Mouse (Mus musculus) macrophage (primary cell): ENCODE data around the gene Aqp2. TPM values are rescaled to one million over a fixed set of nuclear protein-coding genes. Genes with fewer than 3 reads are reported as not detected.

ENCODE experiments used
- H3K27ac ChIP-seq: fragments of 350-480 bp; formaldehyde crosslinking; 2 replicates; pipeline ENCODE4 v1.9.0; 2021
- H3K36me3 ChIP-seq: fragments of 350-480 bp; formaldehyde crosslinking; 2 replicates; pipeline ENCODE4 v1.9.0; 2021; ENCODE audit errors: inconsistent target
- H3K4me3 ChIP-seq: fragments of 350-480 bp; formaldehyde crosslinking; 2 replicates; pipeline ENCODE4 v1.9.0; 2021; ENCODE audit errors: inconsistent target
- H3K79me2 ChIP-seq: fragments of 350-480 bp; formaldehyde crosslinking; 2 replicates; pipeline ENCODE4 v1.9.0; 2021; ENCODE audit errors: inconsistent target
- WGBS: methylation state at CpG from one replicate; pipeline ENCODE4 v1.1.7; 2026; ENCODE audit warnings: inconsistent platforms; ENCODE audit not compliant: missing documents; 5-methylcytosine and 5-hydroxymethylcytosine counted together
- polyA plus RNA-seq: library from polyadenylated mRNA; stranded (reverse); fragments of 250-400 nt; gene quantifications from 3 replicates; pipeline ENCODE4 v1.2.4, GENCODE M21; 2018; ENCODE audit warnings: inconsistent platforms
- total RNA-seq, 78 experiments: library from RNA; depleted of rRNA; stranded (reverse); fragments of 250-400 nt; gene quantifications; 1 replicate in 9 of 78; 2 replicates in 24 of 78; 3 replicates in 43 of 78; 4 replicates in 2 of 78; pipeline ENCODE4 v1.2.4; 2018; ENCODE audit warnings: inconsistent platforms in 56 of 78

The Aqp2 gene
- not detected for total RNA-seq (2018; cell fraction: chromatin; rRNA removed)
- not detected for total RNA-seq (2018; cell fraction: cytosol; rRNA removed)
- total RNA-seq (2018; cell fraction: nucleus; rRNA removed) = not detected
- polyA plus RNA-seq = not detected in 3 replicates

DNA sequence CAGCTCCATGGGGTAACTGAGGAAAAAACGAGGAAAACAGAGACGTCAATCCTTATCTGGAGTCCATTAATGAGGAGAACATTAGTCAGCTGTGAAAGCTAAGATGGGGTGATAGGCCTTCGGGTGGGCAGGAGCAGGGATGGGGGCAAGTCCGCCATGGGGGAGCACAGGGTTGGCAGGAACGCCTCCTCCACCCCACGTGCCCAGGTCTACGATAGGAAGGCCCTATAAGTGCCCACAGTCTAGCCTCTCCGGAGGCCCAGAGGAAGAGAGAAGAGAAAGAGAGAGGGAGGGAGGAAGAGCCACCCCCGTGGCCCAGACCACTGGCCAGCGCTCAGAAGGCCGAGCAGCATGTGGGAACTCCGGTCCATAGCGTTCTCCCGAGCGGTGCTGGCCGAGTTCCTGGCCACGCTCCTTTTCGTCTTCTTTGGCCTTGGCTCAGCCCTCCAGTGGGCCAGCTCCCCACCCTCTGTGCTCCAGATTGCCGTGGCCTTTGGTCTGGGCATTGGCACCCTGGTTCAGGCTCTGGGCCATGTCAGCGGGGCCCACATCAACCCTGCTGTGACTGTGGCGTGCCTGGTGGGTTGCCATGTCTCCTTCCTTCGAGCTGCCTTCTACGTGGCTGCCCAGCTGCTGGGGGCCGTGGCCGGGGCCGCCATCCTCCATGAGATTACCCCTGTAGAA lies at the start of gene Aqp2:
Gene Aqp2, plus strand, starts transcription at position 254 of the 684 bp plus-strand sequence.
- Histone ChIP-seq H3K27ac (no peak within 1 kb of the TSS), H3K79me2 (no peaks in the 10 kb centered on the region), H3K36me3 (no peaks in the 10 kb centered on the region), H3K4me3 (no peak within 1 kb of the TSS)
- 87% methylated on average over 25 of the region's 26 CpGs for WGBS

- H3K27ac ChIP-seq = no peak overlapping the region
- no peaks in the 10 kb centered on the region for H3K79me2 ChIP-seq
- no peaks in the 10 kb centered on the region for H3K36me3 ChIP-seq
- H3K4me3 ChIP-seq = no peak overlapping the region
- 15% methylated on average over 5 of the region's 6 CpGs for WGBS
These were observed 47.7 kb upstream of the Aqp2 start for GRCm38 (mm10) chr15:99531146-99531545.

- 83% methylated on average over 3 of the region's 3 CpGs for WGBS
- H3K79me2 ChIP-seq = no peaks in the 10 kb centered on the region
These were observed 46.8 kb upstream of the Aqp2 start for GRCm38 (mm10) chr15:99532023-99532422.

GRCm38 (mm10) chr15:99536889-99537862 lies 41.7 kb upstream of the Aqp2 start:
- no peaks in the 10 kb centered on the region for H3K79me2 ChIP-seq
- no peak overlapping the region for H3K27ac ChIP-seq
- H3K36me3 ChIP-seq = no peaks in the 10 kb centered on the region
- WGBS = 84% methylated on average over 7 of the region's 11 CpGs
- no peak overlapping the region for H3K4me3 ChIP-seq

More at GRCm38 (mm10) chr15:99532023-99532422, 46.8 kb upstream of the Aqp2 start:
- Histone ChIP-seq H3K4me3 (no peak overlapping the region), H3K36me3 (no peaks in the 10 kb centered on the region), H3K27ac (no peak overlapping the region)

- Histone ChIP-seq H3K36me3 (no peaks in the 10 kb centered on the region), H3K79me2 (no peaks in the 10 kb centered on the region), H3K27ac (no peak overlapping the region), H3K4me3 (no peak overlapping the region)
- WGBS = 88% methylated on average over 8 of the region's 8 CpGs
These were observed 39.0 kb upstream of the Aqp2 start for GRCm38 (mm10) chr15:99539891-99540290.

- no peak overlapping the region for H3K4me3 ChIP-seq
- H3K79me2 ChIP-seq = no peaks in the 10 kb centered on the region
- no peaks in the 10 kb centered on the region for H3K36me3 ChIP-seq
- H3K27ac ChIP-seq = no peak overlapping the region
- 54% methylated on average over 7 of the region's 7 CpGs for WGBS
These were observed 34.8 kb upstream of the Aqp2 start for GRCm38 (mm10) chr15:99544047-99544446.

DNA sequence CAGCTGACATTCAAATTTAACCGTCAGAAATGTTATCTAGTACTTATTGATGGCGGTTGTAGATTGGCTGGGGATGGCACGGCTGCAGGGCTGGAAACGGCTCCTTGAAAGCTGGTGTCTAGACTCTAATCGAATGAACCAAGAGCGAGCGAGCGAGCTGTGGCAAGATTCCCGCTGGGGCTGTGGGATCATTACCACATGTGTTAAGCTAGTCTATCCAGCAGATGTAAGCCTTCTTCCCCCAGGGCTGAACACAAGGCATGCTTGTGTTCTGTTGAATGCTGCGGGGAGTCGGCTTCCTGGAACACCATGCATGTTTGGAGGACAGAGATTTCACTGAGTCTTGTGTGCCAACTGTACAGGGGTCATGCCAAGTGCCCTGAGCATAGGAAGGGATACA lies 32.3 kb upstream of the Aqp2 start:
- no peak overlapping the region for H3K27ac ChIP-seq
- no peak overlapping the region for H3K4me3 ChIP-seq
- 86% methylated on average over 11 of the region's 11 CpGs for WGBS
- no peaks in the 10 kb centered on the region for H3K79me2 ChIP-seq
- H3K36me3 ChIP-seq = no peaks in the 10 kb centered on the region

- WGBS = 56% methylated on average over 6 of the region's 6 CpGs
- Histone ChIP-seq H3K4me3 (no peak overlapping the region), H3K36me3 (no peaks in the 10 kb centered on the region), H3K79me2 (no peaks in the 10 kb centered on the region), H3K27ac (no peak overlapping the region)
These were observed 31.1 kb upstream of the Aqp2 start for GRCm38 (mm10) chr15:99547732-99548131.

DNA sequence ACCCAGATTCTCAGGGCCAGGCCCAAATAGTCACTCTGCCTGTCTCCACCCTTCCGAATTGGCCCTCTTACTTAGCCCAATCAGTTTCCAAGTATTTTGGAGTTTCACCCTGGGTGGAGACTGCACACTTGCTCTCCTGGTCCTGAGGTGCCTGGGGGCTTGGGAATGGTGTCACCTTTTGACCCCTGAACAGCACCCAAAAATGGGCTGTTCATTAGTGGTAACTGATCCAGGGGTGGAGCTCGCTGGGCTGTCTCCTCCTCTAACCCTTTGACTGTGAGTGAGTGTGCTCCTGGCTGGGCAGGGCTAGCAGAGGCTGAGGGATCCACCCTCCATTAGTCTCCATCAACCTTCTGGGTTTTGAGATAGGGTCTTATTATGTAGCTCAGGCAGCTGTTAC lies 29.0 kb upstream of the Aqp2 start:
- no peak overlapping the region for H3K27ac ChIP-seq
- no peaks in the 10 kb centered on the region for H3K36me3 ChIP-seq
- H3K4me3 ChIP-seq = no peak overlapping the region
- 52% methylated on average over 2 of the region's 2 CpGs for WGBS
- H3K79me2 ChIP-seq = no peaks in the 10 kb centered on the region

GRCm38 (mm10) chr15:99553767-99554166 lies 25.1 kb upstream of the Aqp2 start:
- 91% methylated on average over 6 of the region's 6 CpGs for WGBS
- no peaks in the 10 kb centered on the region for H3K79me2 ChIP-seq
- no peak overlapping the region for H3K27ac ChIP-seq
- no peaks in the 10 kb centered on the region for H3K36me3 ChIP-seq
- H3K4me3 ChIP-seq = no peak overlapping the region

DNA sequence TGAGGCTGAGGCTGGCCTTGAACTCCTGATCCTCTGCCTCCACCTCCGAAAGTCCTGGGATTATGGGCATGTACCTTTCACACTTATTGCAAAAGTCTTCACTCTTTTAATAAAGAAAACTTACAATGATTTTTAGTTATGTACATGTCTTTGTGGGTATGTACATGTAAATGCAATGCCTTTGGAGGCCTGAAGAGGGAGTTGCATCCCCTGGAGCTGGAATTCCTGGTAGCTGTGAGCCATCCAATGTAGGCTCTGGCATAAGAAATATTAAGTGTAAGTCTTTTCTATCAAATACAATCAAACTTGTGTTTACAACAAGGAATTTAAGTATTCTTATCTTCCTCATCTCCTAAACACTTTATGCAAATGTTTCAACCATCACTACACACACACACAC lies 19.9 kb upstream of the Aqp2 start:
- Histone ChIP-seq H3K4me3 (no peak overlapping the region), H3K27ac (no peak overlapping the region), H3K79me2 (no peaks in the 10 kb centered on the region), H3K36me3 (no peaks in the 10 kb centered on the region)
- WGBS = 95% methylated on average over 1 of the region's 1 CpGs

- Histone ChIP-seq H3K4me3 (no peak overlapping the region), H3K79me2 (no peaks in the 10 kb centered on the region), H3K36me3 (no peaks in the 10 kb centered on the region), H3K27ac (no peak overlapping the region)
- 87% methylated on average over 10 of the region's 10 CpGs for WGBS
These were observed 18.6 kb upstream of the Aqp2 start for GRCm38 (mm10) chr15:99560246-99560645.

DNA sequence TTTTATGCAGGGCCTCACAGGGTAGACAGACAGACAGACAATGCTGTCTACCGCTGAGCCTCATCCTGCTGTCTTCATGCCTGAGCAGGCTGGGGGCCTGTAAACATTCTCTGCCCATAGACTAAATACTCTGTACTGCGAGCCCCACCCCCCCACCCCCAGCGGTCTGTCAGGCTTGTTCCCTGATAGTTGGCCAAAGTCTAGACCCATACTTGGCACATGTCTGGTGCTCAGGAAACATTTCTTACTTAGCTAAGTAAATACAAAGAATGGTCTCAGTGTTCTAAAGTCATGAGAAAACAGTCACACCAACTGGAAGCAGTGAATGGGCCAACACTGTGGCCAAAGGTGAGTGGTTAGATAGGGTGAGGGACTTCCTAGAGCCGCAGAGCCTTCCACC lies 11.5 kb upstream of the Aqp2 start:
- no peaks in the 10 kb centered on the region for H3K36me3 ChIP-seq
- no peaks in the 10 kb centered on the region for H3K79me2 ChIP-seq
- H3K4me3 ChIP-seq = no peak overlapping the region
- 78% methylated on average over 4 of the region's 4 CpGs for WGBS
- H3K27ac ChIP-seq = no peak overlapping the region

- no peak overlapping the region for H3K27ac ChIP-seq
- H3K4me3 ChIP-seq = no peak overlapping the region
- no peaks in the 10 kb centered on the region for H3K36me3 ChIP-seq
- H3K79me2 ChIP-seq = no peaks in the 10 kb centered on the region
- 86% methylated on average over 6 of the region's 6 CpGs for WGBS
These were observed 10.2 kb upstream of the Aqp2 start for GRCm38 (mm10) chr15:99568682-99569081.

GRCm38 (mm10) chr15:99569123-99569522 lies 9.7 kb upstream of the Aqp2 start:
- Histone ChIP-seq H3K27ac (no peak overlapping the region), H3K79me2 (no peaks in the 10 kb centered on the region), H3K36me3 (no peaks in the 10 kb centered on the region), H3K4me3 (no peak overlapping the region)
- 82% methylated on average over 10 of the region's 10 CpGs for WGBS
